Mouse (Mus musculus): ENCODE data around the gene Galnt6.

The Galnt6 gene

GRCm38 (mm10) chr15:100683041-100683440 lies 46.1 kb downstream of the Galnt6 start:
- peak; percentile 84 for DNase-seq (ENCODE audit: low spot score)

- no peak for DNase-seq (ENCODE audit: low spot score)
These were observed 47.4 kb downstream of the Galnt6 start for GRCm38 (mm10) chr15:100681770-100682169.

GRCm38 (mm10) chr15:100680381-100680780 lies 48.8 kb downstream of the Galnt6 start:
- DNase-seq (ENCODE audit: low spot score), result no peak

- no peak for DNase-seq (ENCODE audit: low spot score)
These were observed 50.2 kb downstream of the Galnt6 start for GRCm38 (mm10) chr15:100679005-100679404.

GRCm38 (mm10) chr15:100678581-100678980 lies 50.6 kb downstream of the Galnt6 start:
- no peak for DNase-seq (ENCODE audit: low spot score)

GRCm38 (mm10) chr15:100677675-100678074 lies 51.5 kb downstream of the Galnt6 start:
- DNase-seq (ENCODE audit: low spot score), result no peak

GRCm38 (mm10) chr15:100676521-100676920 lies 52.7 kb downstream of the Galnt6 start:
- DNase-seq (ENCODE audit: low spot score), result no peak

- DNase-seq (ENCODE audit: low spot score), result no peak
These were observed 53.7 kb downstream of the Galnt6 start for GRCm38 (mm10) chr15:100675486-100675885.

GRCm38 (mm10) chr15:100674566-100674965 lies 54.6 kb downstream of the Galnt6 start:
- DNase-seq (ENCODE audit: low spot score), result no peak

- no peak for DNase-seq (ENCODE audit: low spot score)
These were observed 55.4 kb downstream of the Galnt6 start for GRCm38 (mm10) chr15:100673585-100674391.

GRCm38 (mm10) chr15:100670833-100671232 lies 58.3 kb downstream of the Galnt6 start:
- no peak for DNase-seq (ENCODE audit: low spot score)

GRCm38 (mm10) chr15:100670004-100670403 lies 59.2 kb downstream of the Galnt6 start:
- no peak for DNase-seq (ENCODE audit: low spot score)

GRCm38 (mm10) chr15:100669337-100669736 lies 59.8 kb downstream of the Galnt6 start, which contains the start of gene Bin2:
Gene Bin2, minus strand, starts transcription at chr15:100669553.
- DNase-seq (ENCODE audit: low spot score), result no peak

GRCm38 (mm10) chr15:100667871-100668545 lies 61.2 kb downstream of the Galnt6 start:
- DNase-seq (ENCODE audit: low spot score), result no peak

- no peak for DNase-seq (ENCODE audit: low spot score)
These were observed 61.8 kb downstream of the Galnt6 start for GRCm38 (mm10) chr15:100667420-100667819.

- DNase-seq (ENCODE audit: low spot score), result no peak
These were observed 62.3 kb downstream of the Galnt6 start for GRCm38 (mm10) chr15:100666851-100667250.

- DNase-seq (ENCODE audit: low spot score), result peak; percentile 30
These were observed 62.9 kb downstream of the Galnt6 start for GRCm38 (mm10) chr15:100666219-100666696.

- DNase-seq (ENCODE audit: low spot score), result no peak
These were observed 63.6 kb downstream of the Galnt6 start for GRCm38 (mm10) chr15:100665411-100666218.

- no peak for DNase-seq (ENCODE audit: low spot score)
These were observed 64.3 kb downstream of the Galnt6 start for GRCm38 (mm10) chr15:100664813-100665274.

- no peak for DNase-seq (ENCODE audit: low spot score)
These were observed 68.4 kb downstream of the Galnt6 start for GRCm38 (mm10) chr15:100660805-100661204.

- peak; percentile 55 for DNase-seq (ENCODE audit: low spot score)
These were observed 68.9 kb downstream of the Galnt6 start for GRCm38 (mm10) chr15:100660306-100660705.

- DNase-seq (ENCODE audit: low spot score), result no peak
These were observed 74.0 kb downstream of the Galnt6 start for GRCm38 (mm10) chr15:100655201-100655600.
